Mouse (Mus musculus) C2C12 (cell line): Measurements from ENCODE around the gene Pax9.

Experiments
- FOSL1 ChIP-seq: IDR thresholded peaks from one replicate; pipeline ENCODE4 v1.8.0; 2011; ENCODE audit warnings: mild to moderate bottlenecking, low read length; ENCODE audit not compliant: poor library complexity, insufficient read depth, severe bottlenecking
- MAX ChIP-seq: IDR thresholded peaks from one replicate; pipeline ENCODE4 v1.6.1; 2011; ENCODE audit warnings: mild to moderate bottlenecking, control low read depth

DNA sequence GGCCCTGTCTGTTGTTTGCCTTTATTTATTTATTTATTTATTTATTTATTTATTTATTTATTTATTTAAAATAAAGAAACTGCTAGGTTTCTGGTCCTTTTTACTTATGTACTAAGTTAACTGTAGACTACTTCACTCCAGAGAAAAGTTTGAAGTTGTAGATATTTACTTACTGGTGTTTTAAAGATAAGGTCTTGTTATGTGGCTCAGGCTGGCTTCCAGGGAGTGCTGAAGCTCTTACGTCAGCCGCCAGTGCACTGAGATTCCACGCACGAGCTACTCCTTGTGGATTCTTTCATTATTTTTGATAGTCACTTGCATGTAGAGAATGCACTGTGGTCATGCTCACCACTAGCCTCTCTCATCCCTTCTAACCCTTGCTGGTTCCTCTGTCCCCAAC lies 45.5 kb downstream of the Pax9 start:
- TF ChIP-seq MAX (no peak), FOSL1 (no peak)
